Mouse (Mus musculus) ES-E14 (cell line): ENCODE results near the gene Gm43518. TPM values are rescaled to one million over a fixed set of nuclear protein-coding genes. Genes with fewer than 3 reads are reported as not detected.

Source experiments
- DNase-seq: peaks from one replicate; pipeline ENCODE4 v3.0.0-alpha.2; 2013; ENCODE audit warnings: low read depth, low spot score
- H3K27ac ChIP-seq: 2 replicates; pipeline ENCODE4 v1.5.1; 2012; ENCODE audit warnings: low read depth, mild to moderate bottlenecking, low read length, moderate library complexity, mixed read lengths; ENCODE audit not compliant: poor library complexity, insufficient read depth, severe bottlenecking
- H3K36me3 ChIP-seq: 2 replicates; pipeline ENCODE4 v1.6.1; 2012; ENCODE audit warnings: mild to moderate bottlenecking, low read length, moderate library complexity, mixed read lengths; ENCODE audit not compliant: control insufficient read depth, poor library complexity, insufficient read depth, severe bottlenecking
- H3K4me1 ChIP-seq, 2 experiments: fragments of 150-350 bp in 1 of 2; sonication (generic) in 1 of 2; 2 replicates each; pipeline ENCODE4 v1.6.1; 2012; ENCODE audit warnings: low read length in 2 of 2, mild to moderate bottlenecking in 1 of 2, mixed read lengths in 1 of 2; ENCODE audit not compliant: control insufficient read depth in 2 of 2, insufficient read depth in 2 of 2, poor library complexity in 1 of 2
- H3K4me3 ChIP-seq, 2 experiments: fragments of 150-350 bp in 1 of 2; sonication (generic) in 1 of 2; 2 replicates each; pipeline ENCODE4 v1.5.1; 2012; ENCODE audit warnings: low read length in 2 of 2, low read depth in 1 of 2, mild to moderate bottlenecking in 1 of 2, mixed read lengths in 1 of 2; ENCODE audit not compliant: insufficient read depth in 1 of 2, poor library complexity in 1 of 2, severe bottlenecking in 1 of 2
- H3K9ac ChIP-seq: 2 replicates; pipeline ENCODE4 v1.6.1; 2012; ENCODE audit warnings: low read depth, mild to moderate bottlenecking, low read length, mixed read lengths; ENCODE audit not compliant: poor library complexity, insufficient read depth, severe bottlenecking
- H3K9me3 ChIP-seq: fragments of 150-350 bp; sonication (generic); 2 replicates; pipeline ENCODE4 v1.6.1; 2012; ENCODE audit warnings: low read depth, mild to moderate bottlenecking, low read length; ENCODE audit not compliant: control insufficient read depth, insufficient read depth
- CHD2 ChIP-seq: IDR thresholded peaks from 2 replicates; pipeline ENCODE4 v1.6.1; 2014; ENCODE audit warnings: mild to moderate bottlenecking, low read depth, low read length, inconsistent platforms
- HCFC1 ChIP-seq: IDR thresholded peaks from 2 replicates; pipeline ENCODE4 v1.6.1; 2012; ENCODE audit warnings: low read length, inconsistent platforms, borderline replicate concordance; ENCODE audit not compliant: insufficient read depth
- MAFK ChIP-seq: IDR thresholded peaks from 2 replicates; pipeline ENCODE4 v1.6.1; 2014; ENCODE audit warnings: mild to moderate bottlenecking, low read depth, low read length, inconsistent platforms; ENCODE audit not compliant: insufficient read depth
- ZC3H11A ChIP-seq: IDR thresholded peaks from 2 replicates; pipeline ENCODE4 v1.6.1; 2012; ENCODE audit warnings: low read depth, mild to moderate bottlenecking, inconsistent platforms, low read length, borderline replicate concordance
- ZNF384 ChIP-seq: IDR thresholded peaks from 2 replicates; pipeline ENCODE4 v1.6.1; 2012; ENCODE audit warnings: low read depth, low read length, inconsistent platforms
- in situ Hi-C, 2 experiments: fragments of 600-800 bp; cut with MboI; formaldehyde crosslinking; loops; one replicate each; pipeline ENCODE4 v1.15.1; 2025; ENCODE audit warnings: low sequenced_read_pairs in 2 of 2, inconsistent platforms in 1 of 2; ENCODE audit not compliant: unreplicated experiment in 2 of 2
- total RNA-seq: library from RNA; depleted of rRNA; stranded (reverse); fragments of 300-350 nt; gene quantifications from 2 replicates; pipeline ENCODE4 v1.2.3, GENCODE M21; 2012; rRNA removed

Gene Gm43518
- total RNA-seq, 1 experiment = not detected

GRCm38 (mm10) chr5:123982838-123983237 is 55.6 kb downstream of the Gm43518 start:
- Histone ChIP-seq H3K9me3 (no peaks in the 10 kb centered on the region), H3K9ac (no peak overlapping the region), H3K4me1 (peaks cover 0 to 4% of the 10 kb centered on the region in 2 experiments; a peak in 1 of 4 replicates), H3K27ac (no peak overlapping the region), H3K4me3 (no peak overlapping the region), H3K36me3 (no peaks in the 10 kb centered on the region; the same call in 1 of the 2 replicates)
- no peak for DNase-seq
- in situ Hi-C loops = no loop called here
- TF ChIP-seq ZC3H11A = no peak
- TF ChIP-seq MAFK = no peak
- no peak for TF ChIP-seq ZNF384
- TF ChIP-seq HCFC1 = no peak
- no peak for TF ChIP-seq CHD2

- DNase-seq = no peak
- in situ Hi-C loops = no loop called here
- Histone ChIP-seq H3K27ac (no peak overlapping the region; the same call in 1 of the 2 replicates), H3K4me1 (0 out of 4 replicates have a peak, but pooled peaks cover 0 to 2% of the 10 kb centered on the region in 2 experiments), H3K36me3 (peaks cover 2% of the 10 kb centered on the region; the same call in 1 of the 2 replicates), H3K9ac (no peak overlapping the region), H3K4me3 (no peak overlapping the region), H3K9me3 (no peaks in the 10 kb centered on the region)
- no peak for TF ChIP-seq MAFK
- no peak for TF ChIP-seq HCFC1
- no peak for TF ChIP-seq CHD2
- no peak for TF ChIP-seq ZNF384
- no peak for TF ChIP-seq ZC3H11A
Measured at GRCm38 (mm10) chr5:123985434-123985833, 58.2 kb downstream of the Gm43518 start.

GRCm38 (mm10) chr5:123986925-123987324 is 59.7 kb downstream of the Gm43518 start:
- no peak for TF ChIP-seq MAFK
- TF ChIP-seq HCFC1 = no peak
- no peak for TF ChIP-seq CHD2
- TF ChIP-seq ZNF384 = no peak
- TF ChIP-seq ZC3H11A = no peak
- H3K9me3 ChIP-seq = no peaks in the 10 kb centered on the region
- no peak for DNase-seq
- no peak overlapping the region for H3K27ac ChIP-seq
- no peak overlapping the region for H3K4me3 ChIP-seq
- peaks cover 0 to 2% of the 10 kb centered on the region in 2 experiments; a peak in 1 of 4 replicates for H3K4me1 ChIP-seq
- peaks cover 8% of the 10 kb centered on the region; the same call in 1 of the 2 replicates for H3K36me3 ChIP-seq
- no peak overlapping the region for H3K9ac ChIP-seq
- in situ Hi-C loops = no loop called here

- peaks cover 8% of the 10 kb centered on the region; the same call in 1 of the 2 replicates for H3K36me3 ChIP-seq
- no peak for DNase-seq
- peaks cover 0 to 2% of the 10 kb centered on the region in 2 experiments; a peak in 1 of 4 replicates for H3K4me1 ChIP-seq
- in situ Hi-C loops = no loop called here
- H3K9ac ChIP-seq = no peak overlapping the region
- H3K9me3 ChIP-seq = no peaks in the 10 kb centered on the region
- no peak overlapping the region for H3K27ac ChIP-seq
- no peak overlapping the region for H3K4me3 ChIP-seq
- TF ChIP-seq ZNF384 (no peak), ZC3H11A (no peak), CHD2 (no peak), HCFC1 (no peak), MAFK (no peak)
Measured at GRCm38 (mm10) chr5:123987511-123987910, 60.3 kb downstream of the Gm43518 start.

Other genes with a start within 250 kb of the Gm43518 start
- 10.3 and 11.8 TPM in 2 replicates for gene Clip1, start 242.8 kb upstream of the Gm43518 start, total RNA-seq
- gene Zcchc8, start 206.3 kb upstream of the Gm43518 start, total RNA-seq = 33.0 and 35.2 TPM in 2 replicates
- 93.2 and 106 TPM in 2 replicates for gene Rsrc2, start 178.0 kb upstream of the Gm43518 start, total RNA-seq
- gene Kntc1, start 177.7 kb upstream of the Gm43518 start, total RNA-seq = 71.3 and 75.8 TPM in 2 replicates
- gene Hcar2, start 61.9 kb upstream of the Gm43518 start, total RNA-seq = not detected in 2 replicates
- gene Hcar1, start 47.4 kb upstream of the Gm43518 start, total RNA-seq = not detected in 2 replicates
- gene Denr, start 20.2 kb upstream of the Gm43518 start, total RNA-seq = 59.5 and 78.2 TPM in 2 replicates
- 5.3 and 6.3 TPM in 2 replicates for gene Ccdc62, start 3.3 kb downstream of the Gm43518 start, total RNA-seq
- 9.7 and 20.8 TPM in 2 replicates for gene Hip1r, start 46.2 kb downstream of the Gm43518 start, total RNA-seq
- gene Vps37b, start 104.9 kb downstream of the Gm43518 start, total RNA-seq = 6.5 and 7.7 TPM in 2 replicates
- 0.76 and 0.95 TPM in 2 replicates for gene Abcb9, start 168.4 kb downstream of the Gm43518 start, total RNA-seq
- 7.8 and 14.0 TPM in 2 replicates for gene Ogfod2, start 184.9 kb downstream of the Gm43518 start, total RNA-seq
- gene Arl6ip4, start 188.7 kb downstream of the Gm43518 start, total RNA-seq = 33.1 and 37.9 TPM in 2 replicates